ENCODE assay signal across 9 mouse cellular contexts in genomic region chr9:56847523-56847922, GRCm38 (mm10). TPM values are rescaled to one million over a fixed set of nuclear protein-coding genes. Genes with fewer than 3 reads are reported as not detected.
DNase-seq lines count a peak whose midpoint lies in the region; ATAC-seq lines count a peak whose summit lies in the region.
"Had no signal": no experiment of that assay in that cellular context is flagged by ENCODE, and none has a peak within 500 bp of the region (broad histone marks: within the 10 kb centered on the region; RNA-seq: fewer than 3 reads in every experiment).

No protein-coding gene starts in this region.

- 13% methylated on average over 3 of the region's 3 CpGs for WGBS in forebrain, embryonic 15.5 days
- WGBS in liver, embryonic 11.5 days, result 17% methylated on average over 3 of the region's 3 CpGs
- 13% methylated on average over 3 of the region's 3 CpGs for WGBS in neural tube, embryonic 14.5 days

- no peak overlapping the region for H3K4me3 ChIP-seq in forebrain, embryonic 15.5 days
- no peak overlapping the region for H3K4me3 ChIP-seq in liver, embryonic 11.5 days (ENCODE audit: low read depth, low read length)
- H3K4me3 ChIP-seq in neural tube, embryonic 14.5 days (ENCODE audit: low read depth, low read length), result no peak overlapping the region
- H3K4me3 ChIP-seq: heart, embryonic 15.5 days had no signal

- H3K9me3 ChIP-seq in forebrain, embryonic 15.5 days, result no peaks in the 10 kb centered on the region
- H3K9me3 ChIP-seq in liver, embryonic 11.5 days (ENCODE audit: control insufficient read depth, low read length), result no peaks in the 10 kb centered on the region
- H3K9me3 ChIP-seq in neural tube, embryonic 14.5 days (ENCODE audit: control insufficient read depth, low read length), result no peaks in the 10 kb centered on the region
- H3K9me3 ChIP-seq: heart, embryonic 15.5 days had no signal

- H3K27me3 ChIP-seq in forebrain, embryonic 15.5 days, result no peaks in the 10 kb centered on the region
- no peaks in the 10 kb centered on the region; the same call in 1 of the 2 replicates for H3K27me3 ChIP-seq in liver, embryonic 11.5 days (replicated peaks; ENCODE audit: control insufficient read depth, insufficient read depth, low read length)
- H3K27me3 ChIP-seq in neural tube, embryonic 14.5 days (ENCODE audit: control insufficient read depth, insufficient read depth, low read length), result no peaks in the 10 kb centered on the region

- ATAC-seq in cerebellum, adult (ENCODE audit: insufficient number of reproducible peaks, low FRiP score, low TSS enrichment), result 0 out of 2 replicates have a peak, but pooled peaks have one; percentile 36
- peak; percentile 52 for ATAC-seq in forebrain, embryonic 15.5 days (replicated peaks)
- ATAC-seq in liver, embryonic 11.5 days (replicated peaks; ENCODE audit: low FRiP score), result no peak
- peak; percentile 52; the same call in 1 of the 2 replicates for ATAC-seq in neural tube, embryonic 14.5 days (ENCODE audit: low read depth)

- DNase-seq in urinary bladder, postnatal 25 days (ENCODE audit: low spot score), result peak; percentile 47
- DNase-seq in urinary bladder, postnatal 10 days (ENCODE audit: low spot score), result no peak
- DNase-seq in induced T-regulatory cell, adult 2 months (ENCODE audit: low read depth), result peak; percentile 52
- DNase-seq in liver, embryonic 11.5 days (ENCODE audit: low spot score), result peak; percentile 50
- peak; percentile 86 for DNase-seq in thymus, postnatal 4 days

- H3K4me1 ChIP-seq in forebrain, embryonic 15.5 days, result peaks cover 14% of the 10 kb centered on the region
- no peaks in the 10 kb centered on the region for H3K4me1 ChIP-seq in liver, embryonic 11.5 days (replicated peaks; ENCODE audit: control insufficient read depth, insufficient read depth, low read length)
- peaks cover 18% of the 10 kb centered on the region for H3K4me1 ChIP-seq in neural tube, embryonic 14.5 days (ENCODE audit: control insufficient read depth, insufficient read depth, low read length)

- no peak overlapping the region for H3K4me2 ChIP-seq in forebrain, embryonic 15.5 days (replicated peaks)
- H3K4me2 ChIP-seq in liver, embryonic 11.5 days, result no peak overlapping the region
- no peak overlapping the region for H3K4me2 ChIP-seq in neural tube, embryonic 14.5 days (ENCODE audit: low read depth, low read length)
- H3K4me2 ChIP-seq: heart, embryonic 15.5 days had no signal

- H3K9ac ChIP-seq in forebrain, embryonic 15.5 days (replicated peaks), result no peak overlapping the region
- H3K9ac ChIP-seq in liver, embryonic 11.5 days (ENCODE audit: low read depth, low read length), result no peak overlapping the region
- no peak overlapping the region for H3K9ac ChIP-seq in neural tube, embryonic 14.5 days (replicated peaks; ENCODE audit: low read depth, low read length)
- H3K9ac ChIP-seq: heart, embryonic 15.5 days had no signal

- no peaks in the 10 kb centered on the region for H3K36me3 ChIP-seq in forebrain, embryonic 15.5 days
- H3K36me3 ChIP-seq in liver, embryonic 11.5 days (ENCODE audit: control insufficient read depth, insufficient read depth, low read length), result no peaks in the 10 kb centered on the region
- no peaks in the 10 kb centered on the region for H3K36me3 ChIP-seq in neural tube, embryonic 14.5 days (ENCODE audit: control insufficient read depth, insufficient read depth, low read length)
- H3K36me3 ChIP-seq: heart, embryonic 15.5 days had no signal

- H3K27ac ChIP-seq in forebrain, embryonic 15.5 days (replicated peaks), result no peak overlapping the region
- H3K27ac ChIP-seq in liver, embryonic 11.5 days (ENCODE audit: low read depth, low read length), result no peak overlapping the region
- no peak overlapping the region for H3K27ac ChIP-seq in neural tube, embryonic 14.5 days (ENCODE audit: low read depth, low read length)
- H3K27ac ChIP-seq: heart, embryonic 15.5 days had no signal

RNA-seq across cellular contexts. Expression of gene Odf3l1, which starts 17.0 kb away (rescaled TPM):
- polyA plus RNA-seq in forebrain, embryonic 15.5 days (2015; fragmentation: Nextera tagmentation; extraction: Ambion mirVana), result not detected in 2 replicates
- polyA plus RNA-seq in liver, embryonic 11.5 days (2014; fragmentation: Nextera tagmentation; extraction: Ambion mirVana), result 0.17 TPM in 1 of 2 replicates, not detected in the other
- polyA plus RNA-seq in neural tube, embryonic 14.5 days (2014; fragmentation: Nextera tagmentation; extraction: Ambion mirVana), result 0.32 TPM in 1 of 2 replicates, not detected in the other

RNA-seq across cellular contexts. Expression of gene Cspg4, which starts 17.3 kb away (rescaled TPM):
- 5.1 and 6.0 TPM in 2 replicates for polyA plus RNA-seq in forebrain, embryonic 15.5 days (2015; fragmentation: Nextera tagmentation; extraction: Ambion mirVana)
- 1.1 and 1.3 TPM in 2 replicates for polyA plus RNA-seq in liver, embryonic 11.5 days (2014; fragmentation: Nextera tagmentation; extraction: Ambion mirVana)
- 6.1 and 6.7 TPM in 2 replicates for polyA plus RNA-seq in neural tube, embryonic 14.5 days (2014; fragmentation: Nextera tagmentation; extraction: Ambion mirVana)

RNA-seq across cellular contexts. Expression of gene Lingo1, which starts 51.3 kb away (rescaled TPM):
- polyA plus RNA-seq in forebrain, embryonic 15.5 days (2015; fragmentation: Nextera tagmentation; extraction: Ambion mirVana), result 32.4 and 38.4 TPM in 2 replicates
- 2.0 and 2.6 TPM in 2 replicates for polyA plus RNA-seq in liver, embryonic 11.5 days (2014; fragmentation: Nextera tagmentation; extraction: Ambion mirVana)
- 50.4 and 56.7 TPM in 2 replicates for polyA plus RNA-seq in neural tube, embryonic 14.5 days (2014; fragmentation: Nextera tagmentation; extraction: Ambion mirVana)
